Mouse (Mus musculus): Measurements from ENCODE around the gene Il12a. TPM values are rescaled to one million over a fixed set of nuclear protein-coding genes. Genes with fewer than 3 reads are reported as not detected.

The Il12a gene
- polyA plus RNA-seq, 1 experiment from 2014 or later = 0.26 TPM

- Histone ChIP-seq H3K4me1 (peaks cover 8% of the 10 kb centered on the region; the same call in 1 of the 2 replicates), H3K4me3 (no peak overlapping the region), H3K4me2 (replicated peaks) (no peak overlapping the region), H3K9ac (no peak overlapping the region), H3K27me3 (no peaks in the 10 kb centered on the region; the same call in 1 of the 2 replicates), H3K9me3 (no peaks in the 10 kb centered on the region), H3K27ac (no peak overlapping the region), H3K36me3 (no peaks in the 10 kb centered on the region)
- 86% methylated on average over 28 of the region's 28 CpGs for WGBS
- ATAC-seq (ENCODE audit: insufficient number of reproducible peaks, insufficient read depth, low FRiP score, low TSS enrichment) = no peak
Observed at GRCm38 (mm10) chr3:68691100-68691778, 795 bp downstream of the Il12a start.

GRCm38 (mm10) chr3:68691938-68692599 is 1.6 kb downstream of the Il12a start:
- no peak overlapping the region for H3K27ac ChIP-seq
- H3K9me3 ChIP-seq = no peaks in the 10 kb centered on the region
- 80% methylated on average over 7 of the region's 7 CpGs for WGBS
- H3K9ac ChIP-seq = no peak overlapping the region
- no peak overlapping the region for H3K4me3 ChIP-seq
- H3K4me2 ChIP-seq (replicated peaks) = no peak overlapping the region
- no peaks in the 10 kb centered on the region for H3K36me3 ChIP-seq
- peaks cover 8% of the 10 kb centered on the region; the same call in 1 of the 2 replicates for H3K4me1 ChIP-seq
- no peak for ATAC-seq (ENCODE audit: insufficient number of reproducible peaks, insufficient read depth, low FRiP score, low TSS enrichment)
- H3K27me3 ChIP-seq = no peaks in the 10 kb centered on the region; the same call in 1 of the 2 replicates

GRCm38 (mm10) chr3:68692600-68693225 is 2.3 kb downstream of the Il12a start:
- no peak overlapping the region for H3K27ac ChIP-seq
- peaks cover 8% of the 10 kb centered on the region; the same call in 1 of the 2 replicates for H3K4me1 ChIP-seq
- ATAC-seq (ENCODE audit: insufficient number of reproducible peaks, insufficient read depth, low FRiP score, low TSS enrichment) = no peak
- no peaks in the 10 kb centered on the region for H3K36me3 ChIP-seq
- no peaks in the 10 kb centered on the region for H3K9me3 ChIP-seq
- H3K4me3 ChIP-seq = no peak overlapping the region
- no peaks in the 10 kb centered on the region; the same call in 1 of the 2 replicates for H3K27me3 ChIP-seq
- H3K4me2 ChIP-seq (replicated peaks) = no peak overlapping the region
- 66% methylated on average over 11 of the region's 11 CpGs for WGBS
- no peak overlapping the region for H3K9ac ChIP-seq

GRCm38 (mm10) chr3:68693441-68694048 is 3.1 kb downstream of the Il12a start:
- ATAC-seq (ENCODE audit: insufficient number of reproducible peaks, insufficient read depth, low FRiP score, low TSS enrichment) = no peak; the same call in 1 of the 2 replicates
- H3K4me3 ChIP-seq = no peak overlapping the region
- WGBS = 51% methylated on average over 11 of the region's 11 CpGs
- peaks cover 8% of the 10 kb centered on the region; the same call in 1 of the 2 replicates for H3K4me1 ChIP-seq
- H3K27me3 ChIP-seq = no peaks in the 10 kb centered on the region; the same call in 1 of the 2 replicates
- no peaks in the 10 kb centered on the region for H3K36me3 ChIP-seq
- no peak overlapping the region for H3K4me2 ChIP-seq (replicated peaks)
- no peaks in the 10 kb centered on the region for H3K9me3 ChIP-seq
- H3K9ac ChIP-seq = no peak overlapping the region
- H3K27ac ChIP-seq = no peak overlapping the region

- no peak overlapping the region for H3K27ac ChIP-seq
- no peaks in the 10 kb centered on the region for H3K9me3 ChIP-seq
- H3K27me3 ChIP-seq = no peaks in the 10 kb centered on the region; the same call in 1 of the 2 replicates
- no peak overlapping the region for H3K4me3 ChIP-seq
- no peaks in the 10 kb centered on the region for H3K36me3 ChIP-seq
- no peak for ATAC-seq (ENCODE audit: insufficient number of reproducible peaks, insufficient read depth, low FRiP score, low TSS enrichment)
- H3K9ac ChIP-seq = no peak overlapping the region
- peaks cover 8% of the 10 kb centered on the region; the same call in 1 of the 2 replicates for H3K4me1 ChIP-seq
- 90% methylated on average over 5 of the region's 5 CpGs for WGBS
- H3K4me2 ChIP-seq (replicated peaks) = no peak overlapping the region
Observed at GRCm38 (mm10) chr3:68695321-68695720, 4.9 kb downstream of the Il12a start.

- ATAC-seq (ENCODE audit: insufficient number of reproducible peaks, insufficient read depth, low FRiP score, low TSS enrichment) = no peak
- Histone ChIP-seq H3K27me3 (no peaks in the 10 kb centered on the region; the same call in 1 of the 2 replicates), H3K9me3 (no peaks in the 10 kb centered on the region), H3K4me3 (no peak overlapping the region), H3K9ac (no peak overlapping the region), H3K27ac (no peak overlapping the region), H3K4me1 (peaks cover 8% of the 10 kb centered on the region; the same call in 1 of the 2 replicates), H3K4me2 (replicated peaks) (no peak overlapping the region), H3K36me3 (no peaks in the 10 kb centered on the region)
- 81% methylated on average over 3 of the region's 3 CpGs for WGBS
Observed at GRCm38 (mm10) chr3:68696495-68697200, 6.2 kb downstream of the Il12a start.

- Histone ChIP-seq H3K4me2 (replicated peaks) (no peak overlapping the region), H3K36me3 (no peaks in the 10 kb centered on the region), H3K4me1 (0 out of 2 replicates have a peak, but pooled peaks cover 3% of the 10 kb centered on the region), H3K27me3 (no peaks in the 10 kb centered on the region), H3K4me3 (no peak overlapping the region), H3K9ac (no peak overlapping the region), H3K9me3 (no peaks in the 10 kb centered on the region), H3K27ac (no peak overlapping the region)
- ATAC-seq (ENCODE audit: insufficient number of reproducible peaks, insufficient read depth, low FRiP score, low TSS enrichment) = no peak
- 85% methylated on average over 3 of the region's 3 CpGs for WGBS
Observed at GRCm38 (mm10) chr3:68698601-68699000, 8.2 kb downstream of the Il12a start.

GRCm38 (mm10) chr3:68700091-68700490 is 9.6 kb downstream of the Il12a start:
- Histone ChIP-seq H3K36me3 (no peaks in the 10 kb centered on the region), H3K27ac (no peak overlapping the region), H3K9ac (no peak overlapping the region), H3K4me2 (replicated peaks) (no peak overlapping the region), H3K4me3 (no peak overlapping the region), H3K4me1 (no peaks in the 10 kb centered on the region), H3K27me3 (no peaks in the 10 kb centered on the region), H3K9me3 (no peaks in the 10 kb centered on the region)
- WGBS = 79% methylated on average over 4 of the region's 4 CpGs
- ATAC-seq (ENCODE audit: insufficient number of reproducible peaks, insufficient read depth, low FRiP score, low TSS enrichment) = no peak

GRCm38 (mm10) chr3:68706307-68706706 is 15.9 kb downstream of the Il12a start:
- Histone ChIP-seq H3K27me3 (no peaks in the 10 kb centered on the region), H3K9me3 (no peaks in the 10 kb centered on the region), H3K36me3 (no peaks in the 10 kb centered on the region), H3K9ac (no peak overlapping the region), H3K4me2 (replicated peaks) (no peak overlapping the region), H3K27ac (no peak overlapping the region), H3K4me1 (no peaks in the 10 kb centered on the region), H3K4me3 (no peak overlapping the region)
- WGBS = 80% methylated on average over 10 of the region's 10 CpGs
- ATAC-seq (ENCODE audit: insufficient number of reproducible peaks, insufficient read depth, low FRiP score, low TSS enrichment) = no peak

GRCm38 (mm10) chr3:68708230-68708629 is 17.8 kb downstream of the Il12a start:
- no peak for ATAC-seq (ENCODE audit: insufficient number of reproducible peaks, insufficient read depth, low FRiP score, low TSS enrichment)
- H3K9me3 ChIP-seq = no peaks in the 10 kb centered on the region
- H3K27ac ChIP-seq = no peak overlapping the region
- no peaks in the 10 kb centered on the region for H3K4me1 ChIP-seq
- H3K27me3 ChIP-seq = no peaks in the 10 kb centered on the region
- no peak overlapping the region for H3K4me3 ChIP-seq
- H3K4me2 ChIP-seq (replicated peaks) = no peak overlapping the region
- H3K36me3 ChIP-seq = no peaks in the 10 kb centered on the region
- 45% methylated on average over 8 of the region's 8 CpGs for WGBS
- H3K9ac ChIP-seq = no peak overlapping the region

- no peaks in the 10 kb centered on the region for H3K36me3 ChIP-seq
- no peak overlapping the region for H3K27ac ChIP-seq
- no peak overlapping the region for H3K4me3 ChIP-seq
- no peak overlapping the region for H3K9ac ChIP-seq
- H3K27me3 ChIP-seq = no peaks in the 10 kb centered on the region
- 51% methylated on average over 9 of the region's 9 CpGs for WGBS
- no peak for ATAC-seq (ENCODE audit: insufficient number of reproducible peaks, insufficient read depth, low FRiP score, low TSS enrichment)
- H3K9me3 ChIP-seq = no peaks in the 10 kb centered on the region
- no peak overlapping the region for H3K4me2 ChIP-seq (replicated peaks)
- H3K4me1 ChIP-seq = no peaks in the 10 kb centered on the region
Observed at GRCm38 (mm10) chr3:68709198-68709797, 18.9 kb downstream of the Il12a start.

Data from embryonic facial prominence, embryonic 12.5 days (tissue).